8 mouse cellular contexts compared by ENCODE assay signal in the genomic region with DNA sequence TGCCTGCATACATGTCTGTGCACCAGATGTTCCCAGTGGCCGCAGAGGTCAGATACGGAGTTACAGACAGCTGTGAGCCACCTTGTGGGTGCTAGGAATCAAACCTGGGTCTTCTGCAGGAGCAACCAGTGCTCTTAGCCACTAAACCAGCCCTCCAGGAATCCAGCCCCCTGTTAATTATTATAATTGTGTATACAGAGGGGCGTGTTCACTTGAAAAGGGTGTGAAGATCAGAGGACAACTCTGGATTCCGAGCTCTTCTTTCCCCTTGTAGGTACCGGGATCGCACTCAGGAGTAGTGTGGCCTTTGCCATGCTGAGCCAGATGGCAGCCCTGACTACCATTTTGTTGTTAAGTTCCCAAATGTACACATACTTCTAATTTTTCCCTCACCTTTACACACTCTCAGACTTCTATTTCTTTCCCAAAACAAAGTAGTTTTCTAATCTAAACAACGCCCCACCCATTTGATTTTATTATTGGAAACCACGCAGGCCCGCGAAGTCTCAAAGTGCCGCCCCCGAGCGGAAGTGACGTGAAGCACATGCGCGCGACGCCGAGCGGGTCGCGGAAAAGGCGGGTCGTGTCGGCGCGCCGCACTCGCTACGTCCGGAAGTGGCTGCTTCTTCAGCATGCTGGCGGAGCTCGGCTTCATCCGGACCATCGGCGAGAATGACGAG. TPM values are rescaled to one million over a fixed set of nuclear protein-coding genes. Genes with fewer than 3 reads are reported as not detected.
DNase-seq lines count a peak whose midpoint lies in the region; ATAC-seq and TF ChIP-seq lines count a peak whose summit lies in the region.

Gene Ddx27, plus strand, starts transcription at position 492 of the 680 bp plus-strand sequence.

- H3K36me3 ChIP-seq in ES-E14 (ENCODE audit: control insufficient read depth, insufficient read depth, low read length, poor library complexity, severe bottlenecking): peaks cover 16% of the 10 kb centered on the region
- peaks cover 17% of the 10 kb centered on the region for H3K36me3 ChIP-seq in forebrain, embryonic 15.5 days

- H3K4me1 ChIP-seq in ES-E14 (ENCODE audit: control insufficient read depth in 2 of 2, insufficient read depth in 2 of 2, low read length in 2 of 2, poor library complexity in 1 of 2): peaks cover 3 to 6% of the 10 kb centered on the region in 2 experiments; a peak in 3 of 4 replicates
- peaks cover 25% of the 10 kb centered on the region for H3K4me1 ChIP-seq in forebrain, embryonic 15.5 days
- 0 out of 2 replicates have a peak, but pooled peaks cover 3% of the 10 kb centered on the region for H3K4me1 ChIP-seq in lung, adult 2 months (ENCODE audit: control insufficient read depth, insufficient read depth, low read length)

- TF ChIP-seq POLR2A in lung, adult 2 months (IDR thresholded peaks at IDR 0.05; ENCODE audit: borderline replicate concordance, extremely low read depth, low read depth, low read length): peak; percentile 29; the same call in 1 of the 2 replicates

- in situ Hi-C loops in ES-E14 (cut with MboI; ENCODE audit: low sequenced_read_pairs in 2 of 2, unreplicated experiment in 2 of 2): no loop called here

- peak within 1 kb of the TSS; percentile 64 for H3K27ac ChIP-seq in ES-E14 (ENCODE audit: insufficient read depth, low read depth, low read length, poor library complexity, severe bottlenecking)
- peak within 1 kb of the TSS; percentile 80 for H3K27ac ChIP-seq in forebrain, embryonic 15.5 days (replicated peaks)

- peak within 1 kb of the TSS; percentile 93 for H3K4me2 ChIP-seq in forebrain, embryonic 15.5 days (replicated peaks)

- H3K9ac ChIP-seq in ES-E14 (ENCODE audit: insufficient read depth, low read depth, low read length, poor library complexity, severe bottlenecking): peak within 1 kb of the TSS; percentile 97
- H3K9ac ChIP-seq in forebrain, embryonic 15.5 days (replicated peaks): peak within 1 kb of the TSS; percentile 78

- no peaks in the 10 kb centered on the region for H3K27me3 ChIP-seq in forebrain, embryonic 15.5 days

- WGBS in forebrain, embryonic 15.5 days: 2% methylated on average over 37 of the region's 37 CpGs
- 2% methylated on average over 37 of the region's 37 CpGs for WGBS in lung, adult 2 months

- intact Hi-C loops in heart, postnatal 25 days (cut with DNase I): no loop called here

- DNase-seq in ES-E14 (ENCODE audit: low read depth, low spot score): peak; percentile 80
- DNase-seq in cerebellum, adult 11-12 months: peak; percentile 87
- peak; percentile 82 for DNase-seq in heart, postnatal 25 days (ENCODE audit: low spot score)
- DNase-seq in layer of hippocampus, adult 18-20 months (ENCODE audit: low spot score in 2 of 2): peak; percentile 89 to 95
- DNase-seq in lung, adult 2 months: peak; percentile 92
- DNase-seq in thymus, adult 18-20 months: peak; percentile 82 to 84

- ATAC-seq in forebrain, embryonic 15.5 days (replicated peaks): peak; percentile 88
- ATAC-seq in neutrophil, adult 5-6 weeks (ENCODE audit: extremely low read depth, insufficient number of reproducible peaks, low FRiP score, poor library complexity, severe bottlenecking): peak; percentile 86

- H3K9me3 ChIP-seq in ES-E14 (ENCODE audit: control insufficient read depth, insufficient read depth, low read depth, low read length): no peaks in the 10 kb centered on the region
- H3K9me3 ChIP-seq in forebrain, embryonic 15.5 days: no peaks in the 10 kb centered on the region

- peak within 1 kb of the TSS; percentile 91 to 94 for H3K4me3 ChIP-seq in ES-E14 (ENCODE audit: insufficient read depth in 1 of 2, low read depth in 1 of 2, low read length in 2 of 2, poor library complexity in 1 of 2, severe bottlenecking in 1 of 2)
- H3K4me3 ChIP-seq in forebrain, embryonic 15.5 days: peak within 1 kb of the TSS; percentile 95
- H3K4me3 ChIP-seq in lung, adult 2 months (replicated peaks; ENCODE audit: extremely low read depth, low read depth, low read length): peak within 1 kb of the TSS; percentile 81

- TF ChIP-seq CTCF in lung, adult 2 months (IDR thresholded peaks at IDR 0.05; ENCODE audit: insufficient read depth, low read length): no peak

TF ChIP-seq in ES-E14, 5 proteins besides CTCF, POLR2A, EP300 and RAD21:
- TF ChIP-seq HCFC1 (IDR thresholded peaks at IDR 0.05; ENCODE audit: borderline replicate concordance, insufficient read depth, low read length) (peak; percentile 81), MAFK (IDR thresholded peaks at IDR 0.05; ENCODE audit: insufficient read depth, low read depth, low read length) (no peak), ZNF384 (IDR thresholded peaks at IDR 0.05; ENCODE audit: low read depth, low read length) (no peak), CHD2 (IDR thresholded peaks at IDR 0.05; ENCODE audit: low read depth, low read length) (no peak)

RNA-seq across cellular contexts. Expression of gene Ddx27, which starts in this region (rescaled TPM):
- 128 and 132 TPM in 2 replicates for total RNA-seq in ES-E14 (2012; rRNA removed)
- 41.3 and 42.8 TPM in 2 replicates for polyA plus RNA-seq in forebrain, embryonic 15.5 days (2015; fragmentation: Nextera tagmentation; extraction: Ambion mirVana)
- total RNA-seq in heart, postnatal 25 days (2021): 10 to 100 TPM; 10.0 to 11.3 TPM
- total RNA-seq in layer of hippocampus, adult 18-20 months (2021): 10 to 100 TPM; 26.8 to 31.4 TPM
- 17.3 and 18.6 TPM in 2 replicates for polyA plus RNA-seq in lung, adult 2 months (2012; rRNA removed)
- total RNA-seq in neutrophil, adult 5-6 weeks (2017): 49.1 and 51.3 TPM in 2 replicates

Comparison
In these comparisons a context has a peak if more than half of its experiments do, and no peak if none do; other contexts are left out.
1. Peak in every context shown above with its lines: DNase-seq, ATAC-seq, H3K4me3 ChIP-seq and H3K27ac ChIP-seq.